Mouse (Mus musculus): ENCODE data around the gene Hspbp1. TPM values are rescaled to one million over a fixed set of nuclear protein-coding genes. Genes with fewer than 3 reads are reported as not detected.

Hspbp1 gene
- polyA plus RNA-seq (2014; fragmentation: Illumina TruSeq; extraction: RNeasy Lipid Tissue Mini Kit (QIAGEN cat#74804); ENCODE audit: low read depth, low replicate concordance): 1.2 TPM

DNA sequence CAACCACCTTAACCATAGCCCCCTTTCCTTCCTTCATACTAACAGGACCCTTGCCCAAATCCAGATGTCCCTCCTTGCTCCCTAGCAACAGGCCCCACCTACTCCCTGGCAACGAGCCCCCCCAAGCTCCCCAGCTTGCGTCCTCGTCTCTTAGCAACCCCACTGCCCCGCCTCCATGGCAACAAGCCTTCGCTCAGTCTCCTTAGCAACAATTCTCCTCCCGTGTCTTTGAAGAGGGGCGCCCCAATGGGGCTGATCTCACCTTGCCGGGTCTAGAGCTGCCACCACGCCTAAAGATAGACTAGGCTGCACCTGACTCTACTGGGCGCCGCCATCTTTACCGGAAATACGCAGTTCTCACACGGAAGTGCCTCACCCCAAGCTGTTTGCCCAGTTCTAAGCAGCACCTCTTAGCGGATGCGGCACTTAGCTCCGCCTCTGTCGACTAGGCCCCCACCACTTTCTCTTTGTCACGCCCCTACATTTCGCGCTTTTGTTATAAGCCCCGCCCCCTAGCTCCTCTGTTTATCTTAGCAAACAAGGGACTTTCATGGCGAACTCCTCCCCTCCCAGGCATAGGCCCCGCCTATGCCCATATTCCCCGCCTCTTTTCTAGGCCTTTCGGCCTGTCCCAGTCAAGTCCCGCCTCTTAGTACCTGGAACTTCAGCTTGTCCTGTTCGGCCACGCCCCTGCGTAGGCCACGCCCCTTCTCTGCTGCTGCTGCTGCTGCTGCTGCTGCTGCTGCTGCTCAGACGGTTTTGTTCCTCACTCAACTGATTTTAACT is at the start of gene Hspbp1:
Hspbp1 (minus strand) TSS at position 437 of the 786 bp plus-strand sequence.

GRCm38 (mm10) chr7:4725169-4725568 is 40.3 kb upstream of the Hspbp1 start, which contains the start of gene Tmem150b:
Gene Tmem150b, minus strand, starts transcription at chr7:4725249.

DNA sequence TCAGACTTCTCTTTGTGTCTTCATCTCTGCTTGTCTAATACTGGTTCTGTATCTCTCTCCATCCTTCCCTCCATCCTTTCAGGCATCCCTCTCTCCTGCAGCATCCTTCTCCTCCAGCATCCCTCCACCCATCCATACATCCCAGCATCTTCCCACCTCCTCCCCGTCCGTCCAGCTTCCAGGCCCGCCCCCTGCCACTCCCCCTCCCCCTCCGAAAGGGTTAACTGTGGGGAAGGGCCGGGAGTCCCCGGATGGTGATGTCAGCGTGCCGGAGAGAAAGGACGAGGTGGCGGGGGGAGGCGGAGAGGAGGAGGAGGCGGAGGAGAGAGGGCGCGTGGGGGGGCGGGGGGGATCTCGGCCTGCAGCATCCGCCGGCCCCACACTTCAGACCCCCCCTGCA is 5.5 kb upstream of the Hspbp1 start, which contains the start of gene Brsk1:
Brsk1 (plus strand) TSS at position 218 of the 400 bp plus-strand sequence.

GRCm38 (mm10) chr7:4658912-4659551 is 25.8 kb downstream of the Hspbp1 start, which contains the start of gene Ppp6r1:
Gene Ppp6r1, minus strand, starts transcription at chr7:4659019.

GRCm38 (mm10) chr7:4631031-4631430 is 53.8 kb downstream of the Hspbp1 start, which contains the start of gene Tmem86b:
Gene Tmem86b, minus strand, starts transcription at chr7:4631422.

Other genes starting within 250 kb of the Hspbp1 start
- gene Rdh13, start 239.4 kb downstream of the Hspbp1 start, polyA plus RNA-seq (2014; fragmentation: Illumina TruSeq; extraction: RNeasy Lipid Tissue Mini Kit (QIAGEN cat#74804); ENCODE audit: low read depth, low replicate concordance): 1.5 TPM
- 0.11 TPM for gene Eps8l1, start 224.4 kb downstream of the Hspbp1 start, polyA plus RNA-seq (2014; fragmentation: Illumina TruSeq; extraction: RNeasy Lipid Tissue Mini Kit (QIAGEN cat#74804); ENCODE audit: low read depth, low replicate concordance)
- 13.2 TPM for gene Ppp1r12c, start 183.4 kb downstream of the Hspbp1 start, polyA plus RNA-seq (2014; fragmentation: Illumina TruSeq; extraction: RNeasy Lipid Tissue Mini Kit (QIAGEN cat#74804); ENCODE audit: low read depth, low replicate concordance)
- not detected for gene Tnnt1, start 168.7 kb downstream of the Hspbp1 start, polyA plus RNA-seq (2014; fragmentation: Illumina TruSeq; extraction: RNeasy Lipid Tissue Mini Kit (QIAGEN cat#74804); ENCODE audit: low read depth, low replicate concordance)
- gene Tnni3, start 160.8 kb downstream of the Hspbp1 start, polyA plus RNA-seq (2014; fragmentation: Illumina TruSeq; extraction: RNeasy Lipid Tissue Mini Kit (QIAGEN cat#74804); ENCODE audit: low read depth, low replicate concordance): 7.0 TPM
- gene Dnaaf3, start 152.6 kb downstream of the Hspbp1 start, polyA plus RNA-seq (2014; fragmentation: Illumina TruSeq; extraction: RNeasy Lipid Tissue Mini Kit (QIAGEN cat#74804); ENCODE audit: low read depth, low replicate concordance): 2.3 TPM
- 2.7 TPM for gene Syt5, start 137.5 kb downstream of the Hspbp1 start, polyA plus RNA-seq (2014; fragmentation: Illumina TruSeq; extraction: RNeasy Lipid Tissue Mini Kit (QIAGEN cat#74804); ENCODE audit: low read depth, low replicate concordance)
- gene Ptprh, start 81.0 kb downstream of the Hspbp1 start, polyA plus RNA-seq (2014; fragmentation: Illumina TruSeq; extraction: RNeasy Lipid Tissue Mini Kit (QIAGEN cat#74804); ENCODE audit: low read depth, low replicate concordance): 0.13 TPM
- 4.2 TPM for gene Tmem86b, start 53.6 kb downstream of the Hspbp1 start, polyA plus RNA-seq (2014; fragmentation: Illumina TruSeq; extraction: RNeasy Lipid Tissue Mini Kit (QIAGEN cat#74804); ENCODE audit: low read depth, low replicate concordance)
- gene Ppp6r1, start 26.0 kb downstream of the Hspbp1 start, polyA plus RNA-seq (2014; fragmentation: Illumina TruSeq; extraction: RNeasy Lipid Tissue Mini Kit (QIAGEN cat#74804); ENCODE audit: low read depth, low replicate concordance): 17.9 TPM
- 3.7 TPM for gene Brsk1, start 5.5 kb upstream of the Hspbp1 start, polyA plus RNA-seq (2014; fragmentation: Illumina TruSeq; extraction: RNeasy Lipid Tissue Mini Kit (QIAGEN cat#74804); ENCODE audit: low read depth, low replicate concordance)
- not detected for gene Tmem150b, start 40.2 kb upstream of the Hspbp1 start, polyA plus RNA-seq (2014; fragmentation: Illumina TruSeq; extraction: RNeasy Lipid Tissue Mini Kit (QIAGEN cat#74804); ENCODE audit: low read depth, low replicate concordance)
- 0.18 TPM for gene Kmt5c, start 55.0 kb upstream of the Hspbp1 start, polyA plus RNA-seq (2014; fragmentation: Illumina TruSeq; extraction: RNeasy Lipid Tissue Mini Kit (QIAGEN cat#74804); ENCODE audit: low read depth, low replicate concordance)
- 13.6 TPM for gene Cox6b2, start 68.0 kb upstream of the Hspbp1 start, polyA plus RNA-seq (2014; fragmentation: Illumina TruSeq; extraction: RNeasy Lipid Tissue Mini Kit (QIAGEN cat#74804); ENCODE audit: low read depth, low replicate concordance)
- gene Fam71e2, start 86.2 kb upstream of the Hspbp1 start, polyA plus RNA-seq (2014; fragmentation: Illumina TruSeq; extraction: RNeasy Lipid Tissue Mini Kit (QIAGEN cat#74804); ENCODE audit: low read depth, low replicate concordance): 175 TPM
- 1.5 TPM for gene Il11, start 97.8 kb upstream of the Hspbp1 start, polyA plus RNA-seq (2014; fragmentation: Illumina TruSeq; extraction: RNeasy Lipid Tissue Mini Kit (QIAGEN cat#74804); ENCODE audit: low read depth, low replicate concordance)
- gene Tmem190, start 97.9 kb upstream of the Hspbp1 start, polyA plus RNA-seq (2014; fragmentation: Illumina TruSeq; extraction: RNeasy Lipid Tissue Mini Kit (QIAGEN cat#74804); ENCODE audit: low read depth, low replicate concordance): 21.8 TPM
- gene Tmem238, start 104.6 kb upstream of the Hspbp1 start, polyA plus RNA-seq (2014; fragmentation: Illumina TruSeq; extraction: RNeasy Lipid Tissue Mini Kit (QIAGEN cat#74804); ENCODE audit: low read depth, low replicate concordance): not detected
- gene Rpl28, start 107.8 kb upstream of the Hspbp1 start, polyA plus RNA-seq (2014; fragmentation: Illumina TruSeq; extraction: RNeasy Lipid Tissue Mini Kit (QIAGEN cat#74804); ENCODE audit: low read depth, low replicate concordance): 9.0 TPM
- 58.0 TPM for gene Ube2s, start 127.5 kb upstream of the Hspbp1 start, polyA plus RNA-seq (2014; fragmentation: Illumina TruSeq; extraction: RNeasy Lipid Tissue Mini Kit (QIAGEN cat#74804); ENCODE audit: low read depth, low replicate concordance)
- 3.5 TPM for gene Shisa7, start 159.6 kb upstream of the Hspbp1 start, polyA plus RNA-seq (2014; fragmentation: Illumina TruSeq; extraction: RNeasy Lipid Tissue Mini Kit (QIAGEN cat#74804); ENCODE audit: low read depth, low replicate concordance)
- gene Isoc2b, start 185.2 kb upstream of the Hspbp1 start, polyA plus RNA-seq (2014; fragmentation: Illumina TruSeq; extraction: RNeasy Lipid Tissue Mini Kit (QIAGEN cat#74804); ENCODE audit: low read depth, low replicate concordance): 1.2 TPM
- gene Isoc2a, start 192.1 kb upstream of the Hspbp1 start, polyA plus RNA-seq (2014; fragmentation: Illumina TruSeq; extraction: RNeasy Lipid Tissue Mini Kit (QIAGEN cat#74804); ENCODE audit: low read depth, low replicate concordance): 1.8 TPM
- gene Gm36210, start 221.4 kb upstream of the Hspbp1 start, polyA plus RNA-seq (2014; fragmentation: Illumina TruSeq; extraction: RNeasy Lipid Tissue Mini Kit (QIAGEN cat#74804); ENCODE audit: low read depth, low replicate concordance): not detected
- gene Zfp628, start 230.1 kb upstream of the Hspbp1 start, polyA plus RNA-seq (2014; fragmentation: Illumina TruSeq; extraction: RNeasy Lipid Tissue Mini Kit (QIAGEN cat#74804); ENCODE audit: low read depth, low replicate concordance): not detected
- 0.67 TPM for gene Nat14, start 237.0 kb upstream of the Hspbp1 start, polyA plus RNA-seq (2014; fragmentation: Illumina TruSeq; extraction: RNeasy Lipid Tissue Mini Kit (QIAGEN cat#74804); ENCODE audit: low read depth, low replicate concordance)
- gene Ssc5d, start 240.7 kb upstream of the Hspbp1 start, polyA plus RNA-seq (2014; fragmentation: Illumina TruSeq; extraction: RNeasy Lipid Tissue Mini Kit (QIAGEN cat#74804); ENCODE audit: low read depth, low replicate concordance): not detected